Mouse (Mus musculus) heart, postnatal 0 days (tissue): ENCODE results near the gene Lmod1. TPM values are rescaled to one million over a fixed set of nuclear protein-coding genes. Genes with fewer than 3 reads are reported as not detected.

ENCODE experiments used
- ATAC-seq: fragments of 200-750 bp; cut with Nextera tagmentation; 2 replicates; pipeline ENCODE4 v1.8.0; 2017; ENCODE audit warnings: low read depth, moderate number of reproducible peaks, moderate library complexity; ENCODE audit not compliant: insufficient read depth
- DNase-seq: peaks from one replicate; pipeline ENCODE4 v3.0.0-alpha.2; 2016; ENCODE audit warnings: low spot score
- H3K27ac ChIP-seq: fragments of 300-500 bp; sonication (generic); 2 replicates; pipeline ENCODE4 v1.5.1; 2014; ENCODE audit warnings: low read depth, mild to moderate bottlenecking
- H3K27me3 ChIP-seq: fragments of 300-500 bp; sonication (generic); 2 replicates; pipeline ENCODE4 v1.6.1; 2014; ENCODE audit warnings: low read length, mixed read lengths; ENCODE audit not compliant: control insufficient read depth, insufficient read depth
- H3K36me3 ChIP-seq: fragments of 300-500 bp; sonication (generic); replicated peaks from 2 replicates; pipeline ENCODE4 v1.6.1; 2014; ENCODE audit warnings: low read length, mixed read lengths; ENCODE audit not compliant: control insufficient read depth, insufficient read depth
- H3K4me1 ChIP-seq: fragments of 300-500 bp; sonication (generic); 2 replicates; pipeline ENCODE4 v1.6.1; 2014; ENCODE audit warnings: antibody characterized with exemption; ENCODE audit not compliant: control insufficient read depth, insufficient read depth
- H3K4me2 ChIP-seq: fragments of 300-500 bp; sonication (generic); 2 replicates; pipeline ENCODE4 v1.6.1; 2014; ENCODE audit warnings: low read depth, mild to moderate bottlenecking, low read length, moderate library complexity
- H3K4me3 ChIP-seq: fragments of 300-500 bp; sonication (generic); 2 replicates; pipeline ENCODE4 v1.5.1; 2014; ENCODE audit warnings: low read depth, low read length
- H3K9ac ChIP-seq: fragments of 300-500 bp; sonication (generic); replicated peaks from 2 replicates; pipeline ENCODE4 v1.6.1; 2014; ENCODE audit warnings: low read depth, low read length, mixed read lengths
- H3K9me3 ChIP-seq: fragments of 300-500 bp; sonication (generic); replicated peaks from 2 replicates; pipeline ENCODE4 v1.6.1; 2016; ENCODE audit warnings: low read length; ENCODE audit not compliant: control insufficient read depth
- CTCF ChIP-seq: IDR thresholded peaks from 2 replicates; pipeline ENCODE4 v1.5.1; 2016; ENCODE audit warnings: antibody characterized with exemption, control low read depth, low read depth
- EP300 ChIP-seq: IDR thresholded peaks from 2 replicates; pipeline ENCODE4 v1.6.1; 2016; ENCODE audit warnings: antibody characterized with exemption, low read depth
- WGBS: fragments of 180-500 bp; shearing (Covaris S2); extraction: QIAGEN DNeasy Blood & Tissue Kit; methylation state at CpG from one replicate; pipeline ENCODE4 v1.1.7; 2014; 5-methylcytosine and 5-hydroxymethylcytosine counted together
- polyA plus RNA-seq: library from polyadenylated mRNA; unstranded; fragments of >200 nt; fragmentation: Nextera tagmentation; extraction: Ambion mirVana; gene quantifications from 2 replicates; pipeline ENCODE4 v1.2.1, GENCODE M21; 2015
- total RNA-seq: library from RNA; depleted of rRNA; stranded (reverse); fragments of >200 nt; gene quantifications from 2 replicates; pipeline ENCODE4 v1.2.3, GENCODE M21; 2014; ENCODE audit warnings: low replicate concordance

Gene Lmod1
- total and polyA plus RNA-seq, 2 experiments from 2014 or later, result 1.3 to 7.5 TPM

DNA sequence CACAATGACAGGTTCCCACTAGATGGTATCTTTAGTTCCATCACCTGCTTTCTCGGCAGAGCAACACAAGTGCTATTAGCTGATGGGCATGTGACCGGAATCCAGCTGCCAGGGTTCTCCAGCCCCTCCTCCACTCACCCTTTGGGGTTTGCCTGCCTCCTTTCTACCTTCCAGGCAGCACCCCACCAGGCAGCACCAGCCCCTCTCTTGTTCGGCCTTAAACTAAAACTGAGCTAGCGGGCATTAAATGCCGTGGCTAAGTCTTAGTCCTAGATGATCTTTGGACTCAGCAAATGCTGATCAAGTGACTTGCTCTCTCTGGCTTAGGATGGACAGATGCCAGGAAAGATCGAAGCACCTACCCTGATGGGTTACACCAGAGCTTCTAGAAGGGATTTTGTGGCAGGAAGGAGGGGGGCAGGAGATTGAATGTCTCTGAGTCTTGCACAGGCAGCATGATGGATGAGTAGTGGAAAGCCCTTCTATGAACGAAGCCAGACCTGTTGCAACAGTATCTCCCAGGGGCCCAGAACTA lies 1.2 kb upstream of the Lmod1 start:
- WGBS, result 82% methylated on average over 7 of the region's 7 CpGs
- TF ChIP-seq CTCF (no peak), EP300 (no peak)
- Histone ChIP-seq H3K4me1 (0 out of 2 replicates have a peak, but pooled peaks cover 3% of the 10 kb centered on the region), H3K9me3 (no peaks in the 10 kb centered on the region), H3K9ac (no peak overlapping the region), H3K27ac (no peak overlapping the region), H3K4me3 (no peak overlapping the region), H3K27me3 (peaks cover 12% of the 10 kb centered on the region; the same call in 1 of the 2 replicates), H3K4me2 (no peak overlapping the region), H3K36me3 (no peaks in the 10 kb centered on the region)
- DNase-seq (no peak), ATAC-seq (no peak)

DNA sequence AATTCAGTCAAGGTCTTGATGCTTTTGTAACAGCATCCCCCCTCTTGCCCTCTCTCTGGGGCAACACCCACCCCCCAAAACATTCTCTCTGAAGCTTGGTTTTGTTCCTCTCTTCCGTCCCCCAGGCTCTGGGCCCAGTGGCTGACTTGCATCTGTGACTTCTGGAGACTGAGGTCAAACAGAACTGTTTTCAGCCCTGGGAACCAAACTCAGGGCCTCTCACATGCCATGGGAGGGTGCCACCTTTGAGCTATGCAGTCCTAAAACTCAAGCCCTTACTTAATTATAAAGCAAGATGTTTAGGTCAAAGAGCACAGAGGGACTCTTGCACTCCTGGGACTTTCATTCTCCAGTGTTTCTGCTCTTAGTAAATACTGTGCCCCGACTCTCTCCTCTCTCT lies 1.3 kb downstream of the Lmod1 start:
- Histone ChIP-seq H3K27me3 (peaks cover 12% of the 10 kb centered on the region; the same call in 1 of the 2 replicates), H3K36me3 (no peaks in the 10 kb centered on the region), H3K4me3 (no peak overlapping the region), H3K4me1 (0 out of 2 replicates have a peak, but pooled peaks cover 3% of the 10 kb centered on the region), H3K9ac (no peak overlapping the region), H3K9me3 (no peaks in the 10 kb centered on the region), H3K4me2 (no peak overlapping the region), H3K27ac (no peak overlapping the region)
- DNase-seq (no peak), ATAC-seq (no peak)
- 76% methylated on average over 2 of the region's 2 CpGs for WGBS
- no peak for TF ChIP-seq EP300
- TF ChIP-seq CTCF, result no peak

DNA sequence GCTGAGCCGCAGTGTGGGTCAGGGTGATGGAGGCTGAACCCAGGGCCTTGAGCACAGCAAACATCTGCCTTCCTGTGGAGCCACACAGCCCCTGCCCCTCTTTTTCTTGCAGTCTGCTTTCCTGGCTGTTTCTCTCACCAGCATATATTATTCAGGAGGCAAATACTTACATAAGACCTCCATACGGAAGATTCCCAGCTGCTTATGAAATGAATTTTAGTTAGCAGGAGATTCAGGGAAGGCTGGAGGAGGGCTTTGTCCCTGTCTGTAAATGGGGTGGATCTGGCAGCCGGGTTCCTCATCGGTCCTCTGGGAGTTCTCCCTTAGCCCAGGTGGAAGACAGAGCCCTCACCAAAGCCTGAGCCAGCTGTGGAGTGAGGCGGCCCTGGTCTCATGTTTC lies 3.8 kb downstream of the Lmod1 start:
- TF ChIP-seq EP300 (no peak), CTCF (no peak)
- no peaks in the 10 kb centered on the region for H3K9me3 ChIP-seq
- DNase-seq (no peak), ATAC-seq (no peak)
- peaks cover 12% of the 10 kb centered on the region; the same call in 1 of the 2 replicates for H3K27me3 ChIP-seq
- no peak overlapping the region for H3K9ac ChIP-seq
- H3K4me2 ChIP-seq, result no peak overlapping the region
- 80% methylated on average over 5 of the region's 5 CpGs for WGBS
- no peak overlapping the region for H3K27ac ChIP-seq
- H3K4me1 ChIP-seq, result 0 out of 2 replicates have a peak, but pooled peaks cover 3% of the 10 kb centered on the region
- no peaks in the 10 kb centered on the region for H3K36me3 ChIP-seq
- no peak overlapping the region for H3K4me3 ChIP-seq

DNA sequence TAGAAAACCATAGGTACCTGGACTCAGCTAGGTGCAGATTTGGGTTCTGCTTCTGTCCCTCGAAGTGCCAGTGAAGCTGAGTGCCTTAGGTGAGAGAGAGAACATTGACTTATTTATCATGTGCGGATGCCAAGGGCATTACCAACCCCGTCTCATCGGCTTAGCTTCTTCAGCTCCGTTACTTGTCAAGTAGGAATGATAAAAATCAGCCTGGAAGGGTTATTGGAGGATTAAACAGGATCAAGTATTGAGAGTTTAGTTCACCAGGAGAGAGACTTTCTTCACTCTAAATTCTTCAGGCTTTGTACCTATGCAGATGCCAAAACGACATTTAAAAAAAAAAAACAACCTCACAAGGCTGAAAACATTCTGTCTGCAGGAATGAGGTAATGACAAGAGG lies 6.0 kb downstream of the Lmod1 start:
- no peak overlapping the region for H3K4me2 ChIP-seq
- no peaks in the 10 kb centered on the region for H3K4me1 ChIP-seq
- H3K9ac ChIP-seq, result no peak overlapping the region
- WGBS, result 61% methylated on average over 6 of the region's 6 CpGs
- TF ChIP-seq EP300 (no peak), CTCF (no peak)
- DNase-seq (no peak), ATAC-seq (no peak)
- H3K4me3 ChIP-seq, result no peak overlapping the region
- no peaks in the 10 kb centered on the region for H3K36me3 ChIP-seq
- H3K27me3 ChIP-seq, result peaks cover 4% of the 10 kb centered on the region; the same call in 1 of the 2 replicates
- H3K9me3 ChIP-seq, result no peaks in the 10 kb centered on the region
- no peak overlapping the region for H3K27ac ChIP-seq

DNA sequence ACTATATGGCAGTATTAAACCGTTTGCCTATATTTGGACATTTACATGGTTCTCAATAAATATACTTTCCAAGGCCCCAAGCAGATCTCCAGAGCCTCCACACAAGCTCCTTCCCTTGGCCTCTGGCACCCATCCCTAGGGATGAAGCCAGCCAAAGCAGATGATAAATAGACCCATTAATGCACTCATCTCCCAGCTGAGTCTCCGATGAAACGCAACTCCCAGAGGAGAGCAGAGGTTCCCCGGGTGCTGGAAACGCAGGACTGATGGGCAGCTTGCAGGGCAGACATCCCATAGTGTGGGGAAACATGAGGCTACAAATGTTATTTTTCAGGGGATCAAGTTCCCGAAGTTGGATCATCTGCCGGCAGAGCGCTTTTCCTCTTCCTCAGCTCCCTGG lies 17.3 kb downstream of the Lmod1 start:
- H3K4me3 ChIP-seq, result no peak overlapping the region
- 85% methylated on average over 8 of the region's 8 CpGs for WGBS
- H3K4me1 ChIP-seq, result no peaks in the 10 kb centered on the region
- TF ChIP-seq EP300 (no peak), CTCF (no peak)
- DNase-seq, result no peak
- no peak overlapping the region for H3K4me2 ChIP-seq
- H3K9ac ChIP-seq, result no peak overlapping the region
- no peak for ATAC-seq
- no peaks in the 10 kb centered on the region for H3K27me3 ChIP-seq
- no peaks in the 10 kb centered on the region for H3K9me3 ChIP-seq
- H3K27ac ChIP-seq, result no peak overlapping the region
- no peaks in the 10 kb centered on the region for H3K36me3 ChIP-seq

DNA sequence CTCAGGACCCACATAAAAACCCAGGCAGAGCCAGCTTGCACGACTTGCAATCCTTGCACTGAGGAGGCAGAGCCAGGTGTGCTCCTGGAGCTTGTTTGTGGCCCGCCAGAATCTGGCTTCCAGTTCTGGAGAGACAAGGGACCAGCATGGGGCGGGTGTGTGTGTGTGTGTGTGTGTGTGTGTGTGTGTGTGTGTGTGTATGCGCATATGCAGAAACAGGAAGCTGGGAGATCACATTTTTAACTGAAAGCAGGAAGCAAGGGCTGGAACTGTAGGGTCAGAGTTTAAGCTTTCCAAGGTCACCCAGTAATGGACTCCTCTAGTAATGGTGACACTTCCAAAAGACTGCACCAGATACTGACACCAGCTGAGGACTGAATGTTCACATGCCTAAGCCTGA lies 19.4 kb downstream of the Lmod1 start:
- Histone ChIP-seq H3K27me3 (no peaks in the 10 kb centered on the region), H3K36me3 (no peaks in the 10 kb centered on the region), H3K4me2 (no peak overlapping the region), H3K9ac (no peak overlapping the region), H3K9me3 (no peaks in the 10 kb centered on the region), H3K4me1 (peaks cover 6% of the 10 kb centered on the region; the same call in 1 of the 2 replicates), H3K4me3 (no peak overlapping the region), H3K27ac (no peak overlapping the region)
- TF ChIP-seq CTCF (no peak), EP300 (no peak)
- ATAC-seq, result no peak
- WGBS, result 61% methylated on average over 4 of the region's 4 CpGs
- DNase-seq, result no peak
